Mouse (Mus musculus) kidney, postnatal 4 days (tissue): Measurements from ENCODE around the gene Naa10.

ENCODE experiments used
- DNase-seq, 2 experiments: peaks; one replicate each; pipeline ENCODE4 v3.0.0; 2021; ENCODE audit warnings: mixed read lengths in 2 of 2

Naa10 gene

GRCm38 (mm10) chrX:73921823-73922549 lies at the start of gene Naa10, which contains the start of gene Arhgap4:
Gene Naa10, minus strand, starts transcription at chrX:73921944.
Gene Arhgap4, minus strand, starts transcription at chrX:73921870.
- peak; percentile 90 to 94 for DNase-seq

DNA sequence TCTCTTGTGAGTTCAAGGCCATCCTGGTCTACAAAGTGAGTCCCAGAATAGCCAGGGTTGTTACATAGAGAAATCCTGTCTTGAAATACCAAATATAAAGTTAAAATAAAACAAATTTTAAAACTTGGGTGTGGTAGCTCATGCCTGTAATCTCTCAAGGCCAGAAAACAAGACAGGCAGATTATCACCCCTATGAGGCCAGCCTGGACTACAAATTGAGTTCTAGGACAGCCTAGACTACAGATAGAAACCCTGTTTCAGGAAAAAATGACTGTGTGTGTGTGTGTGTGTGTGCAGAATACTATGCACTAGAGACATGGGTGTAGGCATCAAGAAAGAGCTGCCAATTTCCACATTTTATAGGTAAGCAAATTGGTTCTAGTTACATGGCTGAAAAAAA lies 49.0 kb upstream of the Naa10 start:
- no peak for DNase-seq

DNA sequence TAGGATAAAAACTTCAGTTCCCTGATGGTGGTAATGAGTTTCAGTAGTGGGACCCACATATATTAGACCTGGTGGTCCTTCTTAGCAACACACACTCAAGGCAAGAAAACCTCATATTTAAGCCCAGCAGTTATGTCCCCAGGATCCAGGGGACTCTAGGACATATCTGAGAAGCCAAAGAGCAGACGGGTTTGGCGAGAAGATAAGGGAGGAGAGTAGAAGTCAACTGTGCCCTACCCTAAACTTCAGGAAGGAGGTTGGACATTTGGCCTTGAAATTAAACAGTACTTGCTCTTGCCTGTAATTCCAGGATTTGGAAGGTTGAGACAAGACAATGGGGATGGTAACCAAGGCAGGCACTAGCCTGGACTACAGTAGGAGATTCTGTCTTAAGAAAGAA lies 48.0 kb upstream of the Naa10 start:
- DNase-seq = no peak

- DNase-seq = no peak
Observed at GRCm38 (mm10) chrX:73969167-73969566, 47.4 kb upstream of the Naa10 start.

DNA sequence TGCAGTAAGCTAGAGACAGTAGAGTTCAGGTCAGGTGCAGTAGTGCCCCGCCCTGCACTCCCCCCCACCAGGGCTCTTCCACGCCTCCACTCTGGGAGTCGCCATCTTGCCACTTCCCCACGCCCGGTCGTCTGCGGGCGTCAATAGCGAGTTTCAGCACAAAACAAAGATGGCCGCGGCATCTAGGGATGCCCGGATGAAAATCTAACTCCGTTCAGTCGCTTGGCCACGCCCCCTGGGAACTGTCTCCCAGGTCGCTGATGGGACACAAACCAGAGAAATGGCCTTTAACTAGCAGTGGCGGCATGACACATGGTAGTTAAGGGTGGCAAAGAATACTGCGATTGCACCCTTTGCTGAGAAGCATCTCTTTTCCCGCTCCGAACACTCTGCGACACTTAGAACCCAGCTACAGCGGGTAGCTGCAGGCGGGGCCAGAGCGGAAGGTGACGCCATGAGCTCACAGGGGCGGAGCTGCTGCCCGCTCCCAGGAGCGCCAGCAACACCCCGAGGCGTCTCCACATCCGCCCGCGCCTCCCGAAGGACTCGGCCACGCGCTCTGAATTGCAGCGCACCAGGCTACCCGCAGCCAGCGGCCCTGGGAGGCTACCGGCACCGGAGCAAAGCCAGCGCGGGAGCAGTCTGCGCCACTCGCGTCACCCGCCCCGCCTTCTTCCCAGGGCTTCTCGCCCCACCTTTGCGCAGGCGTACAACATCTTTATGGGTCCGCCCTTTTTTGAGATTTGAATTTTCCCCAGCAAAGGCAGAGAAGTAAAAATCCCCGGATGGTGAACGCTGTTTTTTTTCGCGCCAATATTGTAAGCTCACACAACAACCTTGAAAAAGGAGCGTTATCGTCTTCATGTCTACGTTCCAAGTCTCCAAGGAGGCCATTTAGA lies 45.7 kb upstream of the Naa10 start:
- DNase-seq = peak; percentile 90 to 94

GRCm38 (mm10) chrX:73966248-73967176 lies 44.8 kb upstream of the Naa10 start, which contains the start of gene Hcfc1:
Gene Hcfc1, minus strand, starts transcription at chrX:73966357.
- peak; percentile 87 to 93 for DNase-seq

GRCm38 (mm10) chrX:73965307-73965706 lies 43.6 kb upstream of the Naa10 start:
- peak; percentile 56 to 68 for DNase-seq

DNA sequence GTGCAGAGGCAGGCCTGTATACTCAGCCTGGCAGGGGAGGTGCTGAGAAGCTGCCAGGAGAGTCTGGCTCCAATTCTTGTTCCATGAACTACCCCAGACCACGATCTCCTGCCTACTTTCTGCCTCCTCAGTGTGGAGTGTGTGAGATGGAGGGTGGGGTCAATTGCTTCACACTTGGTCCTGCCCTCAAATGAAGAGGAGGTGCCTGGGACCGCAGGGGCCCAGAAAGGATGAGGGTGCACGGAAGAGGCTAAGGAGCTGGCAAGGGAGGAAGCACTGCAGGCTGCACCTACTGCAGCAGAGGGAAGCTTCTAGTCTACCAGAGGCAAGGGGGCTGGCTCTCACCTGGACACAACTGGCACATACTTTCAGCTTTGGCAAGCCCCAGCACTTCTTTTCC lies 42.6 kb upstream of the Naa10 start:
- DNase-seq = no peak

DNA sequence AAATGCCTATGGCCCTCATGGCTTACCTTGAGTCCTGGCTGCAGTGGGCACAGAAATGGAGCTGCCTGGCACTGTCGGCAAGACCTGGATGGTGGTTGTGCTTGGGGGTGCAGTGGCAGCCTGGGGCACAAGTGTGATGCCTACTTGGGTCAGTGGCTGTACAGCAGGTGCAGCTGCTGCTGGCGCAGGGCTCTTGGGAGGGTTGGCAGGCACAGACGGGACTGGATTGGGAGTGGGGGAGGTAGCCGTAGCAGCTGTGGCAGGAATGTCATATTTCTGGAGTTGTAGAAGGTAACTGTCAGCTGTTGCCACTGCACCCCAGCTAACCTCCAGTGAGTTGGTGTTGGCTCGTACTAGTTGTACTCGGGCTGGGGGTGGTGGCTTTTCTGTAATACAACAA lies 33.2 kb upstream of the Naa10 start:
- DNase-seq = no peak

- DNase-seq = no peak
Observed at GRCm38 (mm10) chrX:73952603-73953002, 30.9 kb upstream of the Naa10 start.

GRCm38 (mm10) chrX:73949341-73949740 lies 27.6 kb upstream of the Naa10 start:
- DNase-seq = no peak

DNA sequence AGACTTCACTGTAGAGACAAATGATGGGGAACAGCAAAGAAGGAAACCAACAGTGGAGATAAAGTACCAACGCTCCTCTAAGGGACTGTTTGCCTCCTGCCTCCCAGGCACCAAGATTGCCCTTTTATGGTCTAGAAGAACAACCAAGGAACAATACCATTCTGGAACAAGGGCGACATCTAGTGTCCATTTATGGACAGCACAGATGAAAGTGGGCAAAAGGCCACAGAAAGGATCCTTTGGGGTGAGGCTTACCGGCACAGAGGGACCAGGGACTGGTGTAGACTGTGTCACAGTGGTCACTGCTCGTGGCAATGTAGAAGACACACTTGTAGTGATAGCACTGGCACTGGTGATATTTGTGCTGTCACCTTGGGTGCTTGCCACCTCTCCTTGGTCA lies 26.9 kb upstream of the Naa10 start:
- peak; percentile 38 to 65 for DNase-seq

DNA sequence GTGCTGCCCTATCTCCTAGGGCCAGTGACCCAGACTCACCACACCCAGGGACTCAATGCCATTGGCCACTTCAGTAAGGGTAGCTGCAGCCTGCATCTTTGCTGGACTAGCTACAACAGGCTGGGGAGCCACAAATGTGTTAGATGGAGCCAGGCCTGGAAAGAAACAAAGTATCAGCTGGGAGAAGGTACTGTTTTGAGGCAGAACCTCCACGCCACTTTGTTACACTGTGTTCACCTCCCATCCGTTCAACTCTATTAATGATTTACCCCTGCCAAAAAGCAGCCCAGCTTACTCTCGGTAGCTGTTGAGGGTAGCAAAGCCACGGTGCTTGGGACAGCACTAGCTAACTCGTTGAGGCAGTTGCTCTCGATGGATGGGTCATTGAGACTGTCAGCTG lies 25.2 kb upstream of the Naa10 start:
- no peak for DNase-seq

- DNase-seq = no peak
Observed at GRCm38 (mm10) chrX:73942294-73942693, 20.6 kb upstream of the Naa10 start.

GRCm38 (mm10) chrX:73941860-73942259 lies 20.1 kb upstream of the Naa10 start:
- DNase-seq = no peak

GRCm38 (mm10) chrX:73931871-73932270 lies 10.1 kb upstream of the Naa10 start:
- no peak for DNase-seq

GRCm38 (mm10) chrX:73930402-73931062 lies 8.8 kb upstream of the Naa10 start, which contains the start of gene Renbp:
Gene Renbp, minus strand, starts transcription at chrX:73930850.
- DNase-seq = peak; percentile 83 to 89

GRCm38 (mm10) chrX:73922550-73922882 lies 772 bp upstream of the Naa10 start:
- no peak for DNase-seq

DNA sequence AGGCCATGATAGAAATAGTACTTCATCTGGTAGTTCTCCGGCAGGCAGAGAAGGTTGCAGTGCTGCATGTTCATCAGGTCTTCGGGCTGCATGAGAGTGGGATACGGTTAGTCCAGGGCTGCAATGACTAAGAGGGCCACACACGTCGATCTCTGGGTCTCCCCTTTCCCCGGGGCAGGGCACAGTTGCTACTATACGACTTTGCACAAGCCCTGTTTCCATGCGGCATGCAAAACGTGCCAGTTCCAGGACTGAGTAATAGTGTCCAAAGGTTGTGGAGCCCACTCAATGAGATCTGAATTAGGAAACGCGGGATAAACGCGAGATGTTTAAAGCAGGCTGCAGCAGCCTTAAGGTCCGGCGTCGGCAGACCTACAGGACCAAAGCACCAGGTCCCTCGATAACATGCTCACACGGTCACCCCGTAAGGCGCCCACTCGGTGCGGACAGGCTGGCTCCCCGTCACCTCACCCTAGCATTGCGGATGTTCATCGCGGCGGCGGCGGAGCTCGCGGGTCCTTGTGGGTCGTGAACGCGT lies 390 bp downstream of the Naa10 start:
- DNase-seq = no peak

DNA sequence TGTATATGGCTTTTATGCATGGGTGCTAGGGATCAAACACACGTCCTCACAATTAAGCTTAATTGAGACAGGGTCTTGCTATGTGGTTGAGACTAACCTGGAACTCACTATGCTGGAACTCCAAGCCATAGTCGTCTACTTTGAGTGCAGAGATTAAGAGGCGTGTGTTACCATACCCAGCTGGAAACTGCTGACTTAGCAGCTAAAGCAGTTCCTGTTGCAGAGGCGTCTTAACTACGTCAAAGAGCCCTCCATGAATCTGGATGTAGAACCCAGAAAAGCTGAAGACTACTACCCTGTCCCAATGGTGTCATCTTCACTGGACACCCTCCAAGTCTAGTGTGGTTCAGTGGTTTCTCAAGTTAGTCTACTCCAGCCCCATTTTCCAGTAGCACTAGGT lies 3.1 kb downstream of the Naa10 start:
- no peak for DNase-seq

DNA sequence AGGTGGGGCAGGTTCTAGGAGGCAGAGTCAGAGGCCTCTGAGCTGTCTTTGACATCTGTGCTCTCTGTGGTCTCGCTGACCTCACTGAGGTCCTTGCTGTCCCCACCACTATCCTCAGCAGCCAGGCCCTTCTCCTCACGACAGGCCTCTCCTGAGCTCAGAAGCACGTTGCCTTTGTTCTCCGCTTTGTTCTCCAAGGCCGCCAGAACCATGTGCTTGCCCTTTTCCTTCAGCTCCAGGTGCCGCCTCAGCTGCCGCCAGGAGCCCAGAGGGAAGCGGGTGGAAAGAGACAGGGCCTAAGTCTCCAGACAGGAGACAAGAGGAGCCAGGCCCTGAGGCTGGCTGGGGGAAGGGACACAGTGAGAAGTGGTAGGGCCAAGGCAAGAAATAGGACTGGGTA lies 4.8 kb downstream of the Naa10 start:
- no peak for DNase-seq
